Mouse (Mus musculus) hindbrain, embryonic 11.5 days (tissue): ENCODE data around the gene Svs6. TPM values are rescaled to one million over a fixed set of nuclear protein-coding genes. Genes with fewer than 3 reads are reported as not detected.
"Not testable (repeated sequence)": the region's sequence is repeated elsewhere in the genome, so short reads cannot be mapped to it uniquely, and the experiment has no call there.

Source experiments
- ATAC-seq: fragments of 200-750 bp; cut with Nextera tagmentation; 2 replicates; pipeline ENCODE4 v1.8.0; 2017; ENCODE audit warnings: mild to moderate bottlenecking, moderate TSS enrichment, moderate library complexity; ENCODE audit not compliant: low FRiP score
- DNase-seq: peaks from one replicate; pipeline ENCODE4 v3.0.0-alpha.2; 2015; ENCODE audit warnings: low spot score
- H3K27ac ChIP-seq: fragments of 300-500 bp; sonication (generic); 2 replicates; pipeline ENCODE4 v1.5.1; 2014; ENCODE audit warnings: mild to moderate bottlenecking, low read depth, low read length
- H3K27me3 ChIP-seq: fragments of 300-500 bp; sonication (generic); 2 replicates; pipeline ENCODE4 v1.6.1; 2014; ENCODE audit warnings: mild to moderate bottlenecking, low read length, moderate library complexity, mixed read lengths; ENCODE audit not compliant: control insufficient read depth, insufficient read depth
- H3K36me3 ChIP-seq: fragments of 300-500 bp; sonication (generic); 2 replicates; pipeline ENCODE4 v1.6.1; 2014; ENCODE audit warnings: mild to moderate bottlenecking, low read length, moderate library complexity, mixed read lengths; ENCODE audit not compliant: control insufficient read depth, insufficient read depth
- H3K4me1 ChIP-seq: fragments of 300-500 bp; sonication (generic); replicated peaks from 2 replicates; pipeline ENCODE4 v1.6.1; 2014; ENCODE audit warnings: low read length, mixed read lengths; ENCODE audit not compliant: control insufficient read depth, insufficient read depth
- H3K4me2 ChIP-seq: fragments of 300-500 bp; sonication (generic); replicated peaks from 2 replicates; pipeline ENCODE4 v1.6.1; 2014; ENCODE audit warnings: mild to moderate bottlenecking, low read depth, low read length
- H3K4me3 ChIP-seq: fragments of 300-500 bp; sonication (generic); 2 replicates; pipeline ENCODE4 v1.5.1; 2014; ENCODE audit warnings: low read depth, low read length
- H3K9ac ChIP-seq: fragments of 300-500 bp; sonication (generic); 2 replicates; pipeline ENCODE4 v1.6.1; 2014; ENCODE audit warnings: low read depth, low read length
- H3K9me3 ChIP-seq: fragments of 300-500 bp; sonication (generic); 2 replicates; pipeline ENCODE4 v1.6.1; 2016; ENCODE audit warnings: low read length; ENCODE audit not compliant: control insufficient read depth
- WGBS: fragments of 180-500 bp; shearing (Covaris S2); extraction: QIAGEN DNeasy Blood & Tissue Kit; methylation state at CpG from one replicate; pipeline ENCODE4 v1.1.7; 2014; 5-methylcytosine and 5-hydroxymethylcytosine counted together
- polyA plus RNA-seq: library from polyadenylated mRNA; unstranded; fragments of >200 nt; fragmentation: Nextera tagmentation; extraction: Ambion mirVana; gene quantifications from 2 replicates; pipeline ENCODE4 v1.2.1, GENCODE M21; 2014

Svs6 gene
- polyA plus RNA-seq = not detected in 2 replicates

DNA sequence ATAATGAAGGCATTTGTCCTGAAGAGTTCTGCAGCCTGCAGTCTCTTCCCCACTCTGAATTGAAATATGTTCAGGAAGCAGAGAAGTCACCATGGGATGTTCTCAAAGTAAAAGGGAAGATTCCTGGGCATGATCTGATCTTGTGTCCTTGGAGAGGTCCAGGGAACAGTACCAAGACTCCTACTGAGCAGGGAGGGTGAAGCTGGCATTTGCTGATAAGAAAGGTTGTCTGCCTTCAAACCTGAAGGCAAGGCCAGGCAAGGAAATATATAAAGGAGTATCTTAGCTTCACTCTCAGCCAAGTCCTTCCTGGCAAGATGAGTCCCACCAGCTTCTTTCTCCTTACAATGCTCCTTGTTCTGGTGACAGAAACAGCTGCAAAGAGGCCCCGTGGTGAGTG, at the start of gene Svs6:
TSS of gene Svs6 (plus strand) at position 301 of the 400 bp plus-strand sequence.
- not testable (repeated sequence) for ATAC-seq, H3K9me3 ChIP-seq, DNase-seq, H3K36me3 ChIP-seq, H3K27me3 ChIP-seq, H3K4me1 ChIP-seq, H3K27ac ChIP-seq, H3K4me2 ChIP-seq, H3K4me3 ChIP-seq, H3K9ac ChIP-seq
- whole genome bisulfite sequencing = 71% methylated on average over 1 of the region's 1 CpGs

DNA sequence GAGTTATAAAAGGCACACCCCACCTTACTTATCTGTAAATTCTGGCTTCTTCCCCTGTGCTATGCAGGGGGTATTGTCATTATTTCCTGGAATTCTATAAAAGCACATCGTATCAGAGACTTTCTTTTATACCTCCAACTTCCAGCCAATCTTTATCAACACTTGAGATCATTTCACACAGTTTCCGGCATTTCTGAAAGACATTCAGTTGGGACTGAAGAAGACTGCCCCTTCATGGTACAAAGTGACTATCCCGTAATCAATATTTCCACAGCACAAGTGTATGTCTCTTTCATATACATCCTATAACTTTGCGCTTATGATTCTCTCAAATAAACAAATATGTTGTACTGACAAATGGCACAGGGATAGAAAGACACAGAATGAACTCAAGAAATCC, 38.2 kb upstream of the Svs6 start, which contains the start of gene Svs4:
TSS of gene Svs4 (minus strand) at position 101 of the 400 bp plus-strand sequence.
- Histone ChIP-seq H3K4me3 (no peak within 1 kb of the TSS), H3K4me1 (no peaks in the 10 kb centered on the region), H3K9ac (no peak within 1 kb of the TSS), H3K4me2 (no peak within 1 kb of the TSS), H3K36me3 (no peaks in the 10 kb centered on the region), H3K9me3 (no peaks in the 10 kb centered on the region), H3K27me3 (no peaks in the 10 kb centered on the region), H3K27ac (no peak within 1 kb of the TSS)
- no peak for ATAC-seq
- DNase-seq = no peak
- WGBS = 94% methylated on average over 4 of the region's 4 CpGs

DNA sequence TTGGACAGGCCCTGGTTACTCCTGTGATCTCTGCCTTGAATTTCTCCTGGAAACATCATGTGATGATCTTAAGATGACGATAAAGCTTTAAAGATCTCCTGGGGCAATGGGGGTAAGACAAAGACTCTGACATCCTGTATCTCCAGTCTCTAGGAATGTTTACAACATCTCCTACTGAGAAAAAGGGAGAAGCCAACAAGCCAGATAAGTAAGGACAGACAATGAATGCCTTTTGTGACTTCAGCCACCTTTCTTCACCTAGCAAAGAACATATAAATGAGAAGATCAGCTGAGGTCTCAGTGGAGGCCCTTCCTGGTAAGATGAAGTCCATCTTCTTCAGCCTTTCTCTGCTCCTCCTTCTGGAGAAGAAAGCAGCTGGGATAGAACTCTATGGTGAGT, 27.6 kb upstream of the Svs6 start, which contains the start of gene Svs3a:
TSS of gene Svs3a (plus strand) at position 301 of the 400 bp plus-strand sequence.
- H3K27me3 ChIP-seq, H3K4me2 ChIP-seq, H3K27ac ChIP-seq, DNase-seq, ATAC-seq, H3K9me3 ChIP-seq, H3K4me1 ChIP-seq, H3K9ac ChIP-seq, H3K36me3 ChIP-seq, H3K4me3 ChIP-seq: not testable (repeated sequence)
- 75% methylated on average over 1 of the region's 1 CpGs for WGBS

DNA sequence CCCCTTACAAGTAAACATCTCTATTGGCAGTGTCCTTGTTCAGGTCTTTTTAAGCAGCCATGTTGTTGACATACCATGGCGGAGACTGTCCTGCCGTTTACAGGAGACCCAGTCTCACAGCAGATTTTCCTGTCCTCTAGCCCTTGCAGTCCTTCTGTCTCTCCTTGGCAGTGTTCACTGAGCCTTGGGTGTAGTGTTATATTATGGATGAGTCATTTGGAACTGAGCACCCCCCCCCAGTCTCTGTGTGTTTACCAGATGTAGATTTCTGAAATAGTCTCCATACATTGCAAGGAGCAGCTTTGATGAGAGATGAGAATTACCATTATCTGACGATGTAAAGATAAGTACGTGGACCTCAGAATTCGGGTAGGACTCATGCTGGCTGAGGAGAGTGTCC, 4.0 kb upstream of the Svs6 start:
- Histone ChIP-seq H3K36me3 (no peaks in the 10 kb centered on the region), H3K27me3 (no peaks in the 10 kb centered on the region)

DNA sequence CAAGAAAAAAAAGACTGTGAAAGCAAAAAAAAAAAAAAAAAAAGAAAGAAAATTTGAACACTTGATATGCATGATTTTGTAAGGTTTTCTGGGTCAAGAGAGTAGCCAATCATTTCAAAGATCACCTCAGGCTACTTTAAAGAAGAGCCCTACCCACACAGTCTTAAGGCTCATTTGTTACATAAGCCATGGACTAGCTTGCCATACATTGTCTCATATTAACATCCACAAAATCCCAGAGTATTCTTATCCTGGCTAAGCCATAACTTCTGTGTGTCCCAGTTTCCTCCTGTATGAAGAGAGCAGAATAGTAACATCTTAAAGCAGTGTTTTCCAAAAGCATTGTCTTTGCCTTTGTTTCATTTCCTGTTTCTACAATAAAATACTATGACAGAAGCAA, 1.1 kb upstream of the Svs6 start:
- not testable (repeated sequence) for H3K9me3 ChIP-seq, H3K36me3 ChIP-seq, H3K4me1 ChIP-seq, DNase-seq, H3K4me2 ChIP-seq, ATAC-seq, H3K9ac ChIP-seq, H3K27me3 ChIP-seq, H3K27ac ChIP-seq, H3K4me3 ChIP-seq

More for the DNA sequence above, 4.0 kb upstream of the Svs6 start:
- H3K27ac ChIP-seq = no peak overlapping the region
- no peak overlapping the region for H3K4me2 ChIP-seq
- DNase-seq = no peak
- no peaks in the 10 kb centered on the region for H3K4me1 ChIP-seq
- H3K9ac ChIP-seq = no peak overlapping the region
- 89% methylated on average over 5 of the region's 5 CpGs for WGBS
- no peak overlapping the region for H3K4me3 ChIP-seq
- no peaks in the 10 kb centered on the region for H3K9me3 ChIP-seq
- ATAC-seq = no peak

DNA sequence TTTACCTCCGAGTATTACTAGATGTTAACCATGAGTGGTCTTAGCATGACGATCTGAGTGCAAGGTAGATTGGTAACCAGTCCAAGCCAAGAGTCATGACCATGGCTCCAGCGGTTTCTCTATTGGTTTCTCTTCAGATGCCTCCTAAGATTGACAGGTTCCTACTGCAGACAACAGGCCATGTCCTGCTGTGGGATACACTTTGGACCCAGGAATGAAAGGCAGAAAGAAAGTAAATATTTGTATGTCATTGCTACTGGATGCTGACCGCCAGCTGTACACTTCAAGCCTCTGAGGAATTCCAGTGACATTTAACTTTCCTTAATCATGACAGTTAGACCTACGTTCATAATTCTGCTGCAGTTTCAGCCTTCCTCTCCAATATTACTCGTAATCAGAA, 4.4 kb downstream of the Svs6 start:
- DNase-seq = no peak
- H3K27ac ChIP-seq = no peak overlapping the region
- no peaks in the 10 kb centered on the region for H3K4me1 ChIP-seq
- WGBS = 89% methylated on average over 6 of the region's 6 CpGs
- H3K4me2 ChIP-seq = no peak overlapping the region
- H3K9ac ChIP-seq = no peak overlapping the region
- no peaks in the 10 kb centered on the region for H3K27me3 ChIP-seq
- no peak for ATAC-seq
- no peak overlapping the region for H3K4me3 ChIP-seq
- no peaks in the 10 kb centered on the region for H3K9me3 ChIP-seq
- no peaks in the 10 kb centered on the region for H3K36me3 ChIP-seq

DNA sequence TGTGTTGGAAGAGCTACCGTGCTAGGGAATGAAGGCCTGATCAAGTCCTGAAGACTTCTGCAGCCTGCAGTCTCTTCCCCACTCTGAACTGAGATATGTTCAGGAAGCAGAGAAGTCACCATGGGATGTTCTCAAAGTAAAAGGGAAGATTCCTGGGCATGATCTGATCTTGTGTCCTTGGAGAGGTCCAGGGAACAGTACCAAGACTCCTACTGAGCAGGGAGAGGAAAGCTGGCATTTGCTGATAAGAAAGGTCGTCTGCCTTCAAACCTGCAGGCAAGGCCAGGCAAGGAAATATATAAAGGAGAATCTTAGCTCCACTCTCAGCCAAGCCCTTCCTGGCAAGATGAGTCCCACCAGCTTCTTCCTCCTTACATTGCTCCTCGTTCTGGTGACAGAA, 15.9 kb downstream of the Svs6 start, which contains the start of gene Svs5:
TSS of gene Svs5 (plus strand) at position 301 of the 400 bp plus-strand sequence.
- H3K4me3 ChIP-seq, ATAC-seq, H3K4me1 ChIP-seq, H3K4me2 ChIP-seq, H3K27me3 ChIP-seq, DNase-seq, H3K9me3 ChIP-seq, H3K36me3 ChIP-seq, H3K9ac ChIP-seq, H3K27ac ChIP-seq: not testable (repeated sequence)
- 79% methylated on average over 3 of the region's 3 CpGs for WGBS

DNA sequence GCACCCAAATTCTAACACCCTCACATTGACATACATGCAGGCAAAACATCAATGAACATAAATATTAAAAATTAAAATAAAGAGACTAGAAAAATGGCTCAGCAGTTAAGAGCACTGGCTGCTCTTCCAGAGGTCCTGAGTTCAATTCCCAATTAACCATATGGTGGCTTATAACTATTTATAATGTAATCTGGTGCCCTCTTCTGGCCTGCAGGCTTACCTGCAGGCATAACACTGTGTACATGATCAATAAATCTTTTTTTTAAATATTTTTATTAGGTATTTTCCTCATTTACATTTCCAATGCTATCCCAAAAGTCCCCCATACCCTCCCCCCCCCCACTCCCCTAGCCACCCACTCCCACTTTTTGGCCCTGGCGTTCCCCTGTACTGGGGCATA, 27.2 kb downstream of the Svs6 start:
- 70% methylated on average over 1 of the region's 1 CpGs for WGBS
- not testable (repeated sequence) for H3K36me3 ChIP-seq, H3K4me3 ChIP-seq, ATAC-seq, H3K27ac ChIP-seq, H3K4me1 ChIP-seq, H3K4me2 ChIP-seq, H3K27me3 ChIP-seq, H3K9ac ChIP-seq, H3K9me3 ChIP-seq, DNase-seq

DNA sequence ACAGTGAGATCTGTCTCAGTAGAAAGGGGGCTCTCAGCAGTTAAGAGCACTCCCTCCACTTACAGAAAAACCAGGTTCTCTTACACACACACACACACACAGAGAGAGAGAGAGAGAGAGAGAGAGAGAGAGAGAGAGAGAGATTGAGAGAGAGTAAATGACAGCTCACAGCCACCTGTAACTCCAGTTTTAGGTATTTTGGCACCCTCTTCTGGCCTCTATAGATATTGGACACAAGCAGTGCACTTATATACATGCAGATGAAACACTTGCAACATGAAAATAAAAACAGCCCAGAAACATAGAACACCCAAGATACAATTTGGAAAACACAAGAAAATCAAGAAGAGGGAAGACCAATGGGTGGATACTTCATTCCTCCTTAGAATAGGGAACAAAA, 31.1 kb downstream of the Svs6 start:
- not testable (repeated sequence) for DNase-seq, H3K36me3 ChIP-seq, H3K4me2 ChIP-seq, ATAC-seq, H3K27me3 ChIP-seq, H3K27ac ChIP-seq, H3K9ac ChIP-seq, H3K4me1 ChIP-seq, H3K4me3 ChIP-seq, H3K9me3 ChIP-seq
